Mouse (Mus musculus) left cerebral cortex, adult 18-20 months (tissue): ENCODE results near the gene B4galnt1. TPM values are rescaled to one million over a fixed set of nuclear protein-coding genes. Genes with fewer than 3 reads are reported as not detected.
"Not testable (repeated sequence)": the region's sequence is repeated elsewhere in the genome, so short reads cannot be mapped to it uniquely, and the experiment has no call there.

Experiments used
- DNase-seq, 2 experiments: peaks; one replicate each; pipeline ENCODE4 v3.0.0; 2021 to 2022; ENCODE audit warnings: low spot score in 2 of 2, mixed read lengths in 1 of 2
- total RNA-seq, 2 experiments: library from RNA; stranded (reverse); gene quantifications; 2 replicates each; pipeline ENCODE4 v1.2.3; 2021

B4galnt1 gene
- total RNA-seq, 2 experiments from 2014 or later = 119 to 130 TPM

- peak; percentile 70 to 84 for DNase-seq
Observed at GRCm38 (mm10) chr10:127187371-127188078, 22.5 kb downstream of the B4galnt1 start.

GRCm38 (mm10) chr10:127188079-127188453, 23.0 kb downstream of the B4galnt1 start:
- DNase-seq = no peak

GRCm38 (mm10) chr10:127188465-127189115, 23.6 kb downstream of the B4galnt1 start:
- peak in 1 of 2 experiments; percentile 71 for DNase-seq

DNA sequence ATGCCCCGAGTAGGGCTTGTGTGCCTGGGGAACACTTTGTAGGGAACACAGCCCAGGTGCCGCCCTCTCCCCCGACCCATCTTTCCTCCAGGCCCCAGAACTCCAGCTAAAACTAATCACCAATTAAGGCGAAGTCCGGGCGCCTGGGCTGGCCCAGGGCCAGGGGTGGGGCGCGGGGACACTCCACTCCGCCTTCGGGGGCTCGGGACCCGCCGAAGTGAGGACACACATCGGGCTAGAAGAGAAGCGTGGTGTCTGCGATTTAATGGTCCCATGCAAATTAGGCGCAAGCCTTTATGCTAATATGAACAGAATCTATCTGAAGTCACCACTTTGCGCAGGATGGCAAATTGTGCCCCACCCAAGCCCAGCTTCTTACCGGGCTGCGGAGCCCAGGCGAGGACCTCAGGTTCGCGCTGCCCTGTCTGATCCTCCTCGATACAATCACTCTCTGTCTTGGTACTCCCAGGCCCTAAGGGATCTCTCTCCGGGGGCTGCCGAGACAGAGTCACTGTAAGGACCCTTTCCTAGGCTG, 24.2 kb downstream of the B4galnt1 start:
- DNase-seq = no peak

DNA sequence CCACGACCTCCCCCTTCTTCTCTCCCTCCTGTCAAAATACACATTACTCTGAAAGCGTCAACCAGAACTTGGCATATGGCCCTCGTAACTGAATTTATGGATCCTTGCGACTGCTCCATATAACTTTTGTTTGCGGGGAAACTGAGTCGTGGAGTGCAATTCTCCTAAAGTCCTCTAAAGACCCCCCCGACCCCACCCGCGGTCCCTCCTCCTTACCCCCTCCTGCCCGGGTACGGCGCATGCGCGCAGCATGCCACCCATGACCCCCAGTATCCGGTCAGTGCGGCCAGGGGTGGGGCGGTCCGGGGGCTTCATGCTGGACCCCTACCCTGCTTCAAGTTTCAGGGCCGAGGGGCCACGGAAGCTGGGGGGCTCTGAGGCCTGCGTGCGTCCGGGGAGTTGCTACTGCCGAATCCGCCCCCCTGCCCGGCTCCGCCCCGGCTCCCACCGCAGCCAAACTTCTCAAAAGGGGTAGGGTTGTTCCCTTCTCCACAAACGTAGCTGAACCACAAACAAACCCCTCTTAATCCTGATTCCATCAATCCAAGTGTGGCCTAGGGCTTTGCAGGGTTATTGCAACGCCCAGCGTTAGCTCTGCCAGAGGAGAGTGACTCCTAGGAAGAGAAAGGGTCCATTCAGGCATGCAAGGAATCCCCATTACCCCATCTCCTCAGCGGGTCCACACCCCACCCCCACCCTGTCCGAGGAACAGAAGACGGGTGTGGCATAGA, 24.8 kb downstream of the B4galnt1 start, which contains the start of gene Arhgef25:
TSS of gene Arhgef25 (minus strand) at position 433 of the 731 bp plus-strand sequence.
- no peak for DNase-seq

DNA sequence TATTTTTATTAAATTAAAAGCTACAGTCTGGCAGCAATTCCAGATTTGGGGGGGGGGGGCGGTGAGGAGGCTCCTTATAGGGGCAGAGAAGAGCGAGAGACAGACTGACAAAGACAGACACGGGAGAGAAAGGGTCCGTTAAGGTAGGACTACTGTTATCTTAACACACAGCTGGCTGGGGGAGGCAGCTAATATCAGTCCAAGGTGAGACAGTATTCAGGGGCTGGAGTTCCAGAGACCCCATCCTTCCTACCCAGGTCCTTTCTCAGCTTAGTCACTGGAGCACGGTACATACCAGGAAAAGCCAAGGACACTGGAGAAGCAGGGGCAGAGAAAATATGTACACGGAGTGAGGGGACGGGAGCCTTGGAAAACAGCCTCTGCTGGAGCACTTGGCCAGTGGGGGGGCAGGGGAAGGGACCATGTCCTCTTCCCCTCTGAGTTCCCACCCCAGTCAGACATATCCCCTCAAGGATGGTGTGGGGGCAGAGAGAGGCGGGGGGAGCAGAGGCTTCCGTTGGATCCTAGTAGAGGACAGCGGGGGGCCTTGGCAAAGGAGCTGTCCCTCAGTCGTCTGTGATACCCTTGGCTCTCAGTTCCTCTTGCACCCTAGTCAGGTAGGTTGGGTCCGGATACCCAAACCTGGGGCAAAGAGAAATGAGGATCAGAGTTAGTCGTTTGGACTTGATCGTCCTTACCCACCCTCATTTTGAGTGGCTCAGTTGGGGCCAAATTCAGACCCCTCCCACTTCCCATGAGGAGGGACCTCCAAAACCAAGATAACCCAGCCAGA, 25.6 kb downstream of the B4galnt1 start:
- no peak for DNase-seq

DNA sequence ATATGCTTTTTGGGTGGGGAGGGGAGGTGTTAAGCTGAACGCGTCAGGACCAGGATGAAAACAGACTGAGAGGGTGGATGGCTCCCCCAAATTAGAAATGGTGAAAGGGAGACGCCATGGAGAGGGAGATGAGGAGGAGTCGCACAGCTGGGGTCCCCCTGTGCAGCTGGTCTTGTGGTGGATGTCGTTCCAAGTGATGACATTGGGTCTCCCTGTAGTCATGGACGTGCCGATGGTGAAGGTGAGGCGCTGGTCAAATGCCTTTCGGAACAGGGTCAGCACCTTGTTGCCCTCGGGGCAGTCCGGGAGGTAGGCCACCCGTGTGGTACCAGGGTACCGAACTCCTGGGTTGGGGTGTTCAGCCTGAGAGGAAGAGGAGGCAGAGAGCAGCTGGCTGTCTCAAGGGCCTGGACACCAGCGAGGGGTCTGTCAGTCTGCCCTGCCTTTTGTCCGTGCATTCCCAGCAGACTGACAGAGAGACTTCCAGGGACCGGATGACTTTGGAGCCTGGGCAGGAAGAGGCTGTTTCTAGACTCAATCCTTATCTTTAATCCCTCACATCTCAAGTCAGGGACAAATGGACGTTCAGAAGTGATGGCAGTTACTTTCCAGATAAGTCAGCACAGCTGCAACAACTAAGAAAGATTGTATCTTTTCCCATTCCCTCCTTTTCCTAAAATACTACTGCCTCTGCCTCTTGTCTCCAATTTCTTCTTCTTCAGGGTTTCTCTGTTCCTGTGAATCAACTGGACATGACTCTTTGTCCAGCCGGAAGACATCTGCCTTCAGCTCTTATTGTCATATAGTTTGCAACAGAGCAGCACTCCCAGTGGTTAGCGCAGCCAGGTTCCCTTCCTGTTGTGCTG, 26.4 kb downstream of the B4galnt1 start:
- no peak for DNase-seq

DNA sequence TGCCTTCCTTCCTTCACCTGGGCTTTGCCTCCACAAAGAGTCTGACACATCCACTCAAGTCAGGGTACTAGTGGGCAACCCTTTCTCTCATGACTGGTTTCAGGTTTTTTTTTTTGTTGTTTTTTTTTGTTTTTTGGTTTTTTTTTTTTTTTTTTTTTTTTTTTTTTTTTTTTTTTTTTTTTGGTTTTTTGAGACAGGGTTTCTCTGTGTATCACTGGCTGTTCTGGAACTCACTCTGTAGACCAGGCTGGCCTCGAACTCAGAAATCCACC, 27.0 kb downstream of the B4galnt1 start:
- not testable (repeated sequence) for DNase-seq

- DNase-seq = no peak
Observed at GRCm38 (mm10) chr10:127193011-127193410, 28.0 kb downstream of the B4galnt1 start.

DNA sequence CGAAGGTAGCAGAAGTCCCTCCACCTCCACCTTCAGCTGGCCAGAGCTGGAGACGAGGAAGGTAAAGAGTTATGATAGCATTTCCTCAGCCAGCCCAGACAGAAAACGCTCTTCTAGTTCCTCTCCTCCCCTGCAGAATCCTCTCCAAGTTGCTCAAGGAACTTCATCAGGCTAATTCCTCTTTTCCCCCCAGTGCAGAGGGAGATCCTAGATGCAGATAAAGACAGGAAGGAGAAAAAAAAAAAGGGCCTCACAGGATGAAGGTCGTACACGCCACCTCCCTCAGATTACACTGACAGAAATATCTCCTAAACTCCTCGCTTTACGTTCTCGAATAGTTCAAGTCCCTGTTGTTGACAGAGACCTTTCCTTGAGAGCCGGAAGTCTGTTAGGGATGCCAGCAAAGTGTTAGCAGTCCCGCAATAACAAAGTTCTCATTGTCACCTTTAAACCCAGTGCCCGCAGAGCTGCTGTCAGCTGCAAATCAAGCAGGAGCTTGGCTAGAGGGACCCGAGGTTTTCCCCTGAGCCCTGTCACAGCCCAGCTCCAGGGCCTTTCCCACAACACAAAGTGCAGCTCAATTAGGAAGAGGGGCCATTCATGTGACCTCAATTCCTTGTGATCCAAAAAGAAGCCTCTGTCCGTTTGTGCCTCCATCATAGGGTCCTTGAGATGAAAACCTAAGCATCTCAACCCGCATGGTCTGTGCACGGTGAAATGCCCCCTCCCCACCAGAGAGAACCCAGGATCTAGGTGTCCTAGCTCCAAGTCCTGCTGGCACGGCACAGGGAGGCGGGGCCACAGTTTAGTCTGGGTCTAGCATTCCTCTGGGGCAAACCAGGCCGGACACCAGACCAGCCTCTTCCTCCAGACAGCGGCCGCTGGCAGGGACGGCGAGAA, 29.7 kb downstream of the B4galnt1 start:
- no peak for DNase-seq

DNA sequence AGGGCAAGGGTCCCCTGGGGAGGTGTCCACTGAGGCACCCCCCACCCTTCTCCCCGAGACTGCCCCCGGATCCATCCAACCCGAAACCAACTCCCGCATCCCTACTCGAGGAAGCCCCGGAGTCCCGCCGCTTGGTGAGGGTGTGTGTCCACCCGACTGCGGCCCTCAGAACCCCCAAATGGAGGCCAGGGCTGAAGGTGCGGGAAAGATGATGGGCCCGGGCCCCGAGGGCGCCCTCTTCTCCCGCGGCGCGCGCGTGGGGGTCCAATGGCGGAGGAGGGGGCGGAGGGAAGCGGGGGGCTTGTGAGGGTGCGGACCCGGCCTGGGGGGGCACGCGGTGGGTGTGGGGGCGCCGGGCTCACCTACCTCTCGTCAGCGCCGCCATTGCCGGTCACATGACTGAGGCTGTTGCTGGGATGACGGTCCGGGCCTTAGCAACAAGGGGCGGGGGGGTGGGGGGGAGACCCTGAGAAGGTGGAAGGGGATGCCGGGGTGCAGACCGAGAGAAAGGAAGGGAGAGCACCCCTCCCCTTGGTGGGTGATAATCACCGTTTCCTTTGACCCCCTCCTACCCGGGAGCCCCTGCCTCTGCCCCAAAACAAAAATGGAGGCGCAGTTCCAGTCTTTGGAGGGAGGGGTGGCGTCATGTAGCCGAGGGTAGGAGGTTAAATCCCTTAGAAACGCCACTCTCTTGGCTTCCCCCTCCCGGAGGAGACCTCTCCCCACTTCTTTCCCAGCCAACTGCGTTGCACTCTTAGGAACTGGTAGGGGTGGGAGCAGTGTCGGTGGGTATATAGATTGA, 30.5 kb downstream of the B4galnt1 start, which contains the start of gene Dtx3:
TSS of gene Dtx3 (minus strand) at position 401 of the 802 bp plus-strand sequence.
- peak in 1 of 2 experiments; percentile 66 for DNase-seq

DNA sequence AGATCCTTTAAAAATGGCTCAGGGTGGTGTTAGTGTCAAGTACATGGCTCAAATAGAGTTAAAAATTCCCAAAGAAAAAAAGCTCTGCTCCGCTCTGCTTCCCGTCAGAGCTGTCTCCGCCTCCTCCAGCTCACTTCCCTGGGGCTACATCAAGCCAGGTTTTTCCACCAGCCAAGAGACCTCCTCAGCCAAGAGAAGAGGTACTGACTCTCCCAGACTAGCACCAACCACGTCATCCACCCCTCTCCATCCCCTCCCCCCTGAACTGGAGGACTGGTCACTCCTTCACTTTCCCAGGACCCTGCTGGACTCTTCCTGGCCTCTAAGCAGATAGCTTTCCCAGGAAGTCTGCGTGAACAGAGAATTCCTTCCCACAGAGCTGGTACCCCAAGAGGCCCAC, 31.4 kb downstream of the B4galnt1 start:
- DNase-seq = no peak

- DNase-seq = no peak
Observed at GRCm38 (mm10) chr10:127197104-127197503, 32.1 kb downstream of the B4galnt1 start.

- no peak for DNase-seq
Observed at GRCm38 (mm10) chr10:127197505-127198110, 32.6 kb downstream of the B4galnt1 start.

DNA sequence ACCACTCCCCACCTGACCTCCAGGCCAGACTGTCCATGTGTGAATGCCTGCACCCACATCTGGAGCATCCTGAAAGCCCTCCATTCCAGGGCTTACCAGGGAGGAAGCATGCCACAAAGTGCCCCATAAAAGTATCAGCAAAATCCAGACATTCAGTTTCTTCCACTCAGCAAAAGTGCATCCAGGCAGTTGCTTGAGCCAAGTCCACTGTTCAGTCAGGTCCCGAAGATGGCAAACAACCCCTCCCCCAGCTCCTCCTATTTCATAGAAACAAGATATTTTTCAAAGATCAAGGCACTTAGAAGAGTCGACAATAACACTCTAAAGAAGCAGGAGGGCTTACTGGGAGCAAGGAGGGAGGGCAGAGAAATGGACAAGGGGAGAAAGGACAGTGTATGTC, 33.5 kb downstream of the B4galnt1 start:
- no peak for DNase-seq

DNA sequence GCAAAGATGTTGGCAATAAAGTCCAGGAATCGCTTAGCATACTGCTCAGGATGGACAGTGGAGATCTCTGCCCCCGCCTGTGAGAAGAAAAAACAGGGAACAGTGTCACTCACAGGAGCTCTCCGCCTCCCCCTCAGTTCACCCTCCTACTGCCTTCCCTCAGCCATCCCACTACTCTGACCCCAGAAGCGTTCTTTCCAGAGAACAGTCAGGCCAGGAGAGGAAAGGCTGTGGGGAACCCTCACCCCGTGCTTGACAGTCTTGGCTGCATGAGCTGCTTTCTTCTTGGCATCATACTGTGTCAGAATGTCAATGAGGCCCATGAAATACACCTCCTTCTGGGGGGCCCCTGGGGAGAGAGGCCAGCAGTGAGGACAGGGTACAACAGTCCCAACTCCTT, 34.0 kb downstream of the B4galnt1 start:
- no peak for DNase-seq

GRCm38 (mm10) chr10:127199474-127199873, 34.4 kb downstream of the B4galnt1 start:
- DNase-seq = no peak

DNA sequence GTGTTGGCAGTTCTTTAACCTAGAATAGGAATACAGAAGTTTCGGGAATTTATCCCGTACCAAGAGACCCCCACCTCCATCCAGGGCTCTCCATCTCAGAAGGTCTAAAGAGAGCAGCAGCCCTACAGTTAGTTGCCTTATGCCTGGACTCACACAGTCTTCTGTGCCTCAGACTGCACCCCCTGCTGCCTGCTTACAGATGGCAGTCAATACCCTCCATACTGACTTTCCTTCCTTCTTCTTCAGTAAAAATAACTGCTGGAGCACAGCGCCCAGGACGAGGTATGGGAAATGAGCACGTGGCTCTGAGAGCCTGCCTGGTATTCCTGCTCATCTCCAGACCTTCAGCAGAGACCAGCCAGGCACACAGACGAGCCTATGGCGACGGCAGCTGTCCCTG, 35.3 kb downstream of the B4galnt1 start:
- no peak for DNase-seq
